Mouse (Mus musculus) brain, adult 2 months (tissue): ENCODE data around the gene Abcc9.
A peak's percentile ranks its signal among the peaks of the same experiment; 100 is the strongest.

Source experiments
- DNase-seq: peaks from one replicate; pipeline ENCODE4 v3.0.0; 2011; ENCODE audit warnings: low read depth, low spot score

Abcc9 gene

GRCm38 (mm10) chr6:142701652-142702637 lies at the start of gene Abcc9:
Abcc9 (minus strand) TSS chr6:142702315.
- DNase-seq: no peak

GRCm38 (mm10) chr6:142751365-142751764 lies 49.2 kb upstream of the Abcc9 start:
- peak; percentile 34 for DNase-seq

- DNase-seq: peak; percentile 24
These were observed 46.1 kb upstream of the Abcc9 start for GRCm38 (mm10) chr6:142748057-142748708.

GRCm38 (mm10) chr6:142747165-142747564 lies 45.0 kb upstream of the Abcc9 start:
- no peak for DNase-seq

GRCm38 (mm10) chr6:142746765-142747164 lies 44.6 kb upstream of the Abcc9 start:
- DNase-seq: no peak

GRCm38 (mm10) chr6:142745484-142745883 lies 43.4 kb upstream of the Abcc9 start:
- DNase-seq: no peak

GRCm38 (mm10) chr6:142743193-142743592 lies 41.1 kb upstream of the Abcc9 start:
- DNase-seq: no peak

GRCm38 (mm10) chr6:142741763-142742162 lies 39.6 kb upstream of the Abcc9 start:
- DNase-seq: no peak

GRCm38 (mm10) chr6:142738637-142739036 lies 36.5 kb upstream of the Abcc9 start:
- no peak for DNase-seq

GRCm38 (mm10) chr6:142738225-142738624 lies 36.1 kb upstream of the Abcc9 start:
- DNase-seq: no peak

GRCm38 (mm10) chr6:142735302-142736005 lies 33.3 kb upstream of the Abcc9 start:
- peak; percentile 74 for DNase-seq

- DNase-seq: no peak
These were observed 30.6 kb upstream of the Abcc9 start for GRCm38 (mm10) chr6:142732567-142733290.

GRCm38 (mm10) chr6:142726032-142726431 lies 23.9 kb upstream of the Abcc9 start:
- no peak for DNase-seq

GRCm38 (mm10) chr6:142721731-142722130 lies 19.6 kb upstream of the Abcc9 start:
- DNase-seq: no peak

GRCm38 (mm10) chr6:142720641-142721040 lies 18.5 kb upstream of the Abcc9 start:
- DNase-seq: no peak

- no peak for DNase-seq
These were observed 16.1 kb upstream of the Abcc9 start for GRCm38 (mm10) chr6:142718167-142718566.

GRCm38 (mm10) chr6:142717186-142717585 lies 15.1 kb upstream of the Abcc9 start:
- no peak for DNase-seq

GRCm38 (mm10) chr6:142715026-142715425 lies 12.9 kb upstream of the Abcc9 start:
- no peak for DNase-seq

- DNase-seq: no peak
These were observed 9.0 kb upstream of the Abcc9 start for GRCm38 (mm10) chr6:142711106-142711505.

- DNase-seq: no peak
These were observed 8.6 kb upstream of the Abcc9 start for GRCm38 (mm10) chr6:142710690-142711089.

GRCm38 (mm10) chr6:142708369-142708768 lies 6.3 kb upstream of the Abcc9 start:
- no peak for DNase-seq
